Mouse (Mus musculus) intestine, embryonic 14.5 days (tissue): ENCODE data around the gene Bnip2. TPM values are rescaled to one million over a fixed set of nuclear protein-coding genes. Genes with fewer than 3 reads are reported as not detected.

Experiments used
- ATAC-seq: fragments of 200-750 bp; cut with Nextera tagmentation; replicated peaks from 2 replicates; pipeline ENCODE4 v1.8.0; 2017; ENCODE audit warnings: low read depth, moderate number of reproducible peaks, moderate TSS enrichment, moderate library complexity; ENCODE audit not compliant: low FRiP score, low TSS enrichment
- DNase-seq: peaks from one replicate; pipeline ENCODE4 v3.0.0-alpha.2; 2018; ENCODE audit warnings: low spot score
- H3K27ac ChIP-seq: fragments of 300-500 bp; sonication (generic); 2 replicates; pipeline ENCODE4 v1.5.1; 2014; ENCODE audit warnings: low read depth, mild to moderate bottlenecking, control low read depth
- H3K27me3 ChIP-seq: fragments of 300-500 bp; sonication (generic); replicated peaks from 2 replicates; pipeline ENCODE4 v1.6.1; 2014; ENCODE audit warnings: low read length, control low read depth; ENCODE audit not compliant: control insufficient read depth, insufficient read depth
- H3K36me3 ChIP-seq: fragments of 300-500 bp; sonication (generic); 2 replicates; pipeline ENCODE4 v1.6.1; 2014; ENCODE audit warnings: low read length, control low read depth; ENCODE audit not compliant: control insufficient read depth, insufficient read depth
- H3K4me1 ChIP-seq: fragments of 300-500 bp; sonication (generic); replicated peaks from 2 replicates; pipeline ENCODE4 v1.6.1; 2014; ENCODE audit warnings: low read length, control low read depth, mixed read lengths; ENCODE audit not compliant: control insufficient read depth, insufficient read depth
- H3K4me2 ChIP-seq: fragments of 300-500 bp; sonication (generic); 2 replicates; pipeline ENCODE4 v1.6.1; 2014; ENCODE audit warnings: low read length
- H3K4me3 ChIP-seq: fragments of 300-500 bp; sonication (generic); 2 replicates; pipeline ENCODE4 v1.5.1; 2014; ENCODE audit warnings: low read depth, low read length, control low read depth, mixed read lengths
- H3K9ac ChIP-seq: fragments of 300-500 bp; sonication (generic); 2 replicates; pipeline ENCODE4 v1.6.1; 2014; ENCODE audit warnings: mild to moderate bottlenecking, low read length
- H3K9me3 ChIP-seq: fragments of 300-500 bp; sonication (generic); 2 replicates; pipeline ENCODE4 v1.6.1; 2016; ENCODE audit warnings: low read length, control low read depth; ENCODE audit not compliant: control insufficient read depth
- WGBS: fragments of 180-500 bp; shearing (Covaris S2); extraction: QIAGEN DNeasy Blood & Tissue Kit; methylation state at CpG from one replicate; pipeline ENCODE4 v1.1.7; 2014; 5-methylcytosine and 5-hydroxymethylcytosine counted together
- polyA plus RNA-seq: library from polyadenylated mRNA; unstranded; fragments of >200 nt; fragmentation: Nextera tagmentation; extraction: Ambion mirVana; gene quantifications from 2 replicates; pipeline ENCODE4 v1.2.1, GENCODE M21; 2014

Gene Bnip2
- polyA plus RNA-seq, 1 experiment from 2014 or later = 83.7 TPM

GRCm38 (mm10) chr9:70036646-70037045 is 47.4 kb downstream of the Bnip2 start:
- ATAC-seq (no peak), DNase-seq (no peak)
- WGBS = 60% methylated on average over 4 of the region's 4 CpGs
- H3K27ac ChIP-seq = no peak overlapping the region
- no peak overlapping the region for H3K4me3 ChIP-seq
- H3K4me2 ChIP-seq = no peak overlapping the region
- no peaks in the 10 kb centered on the region for H3K36me3 ChIP-seq
- no peaks in the 10 kb centered on the region for H3K27me3 ChIP-seq
- no peaks in the 10 kb centered on the region for H3K9me3 ChIP-seq
- H3K4me1 ChIP-seq = no peaks in the 10 kb centered on the region
- H3K9ac ChIP-seq = no peak overlapping the region

- Histone ChIP-seq H3K4me3 (no peak within 1 kb of the TSS), H3K9me3 (no peaks in the 10 kb centered on the region), H3K4me2 (no peak within 1 kb of the TSS), H3K27ac (no peak within 1 kb of the TSS), H3K9ac (no peak within 1 kb of the TSS), H3K36me3 (no peaks in the 10 kb centered on the region), H3K4me1 (no peaks in the 10 kb centered on the region), H3K27me3 (no peaks in the 10 kb centered on the region)
- 77% methylated on average over 7 of the region's 7 CpGs for WGBS
- no peak for DNase-seq
- ATAC-seq = no peak
Measured at GRCm38 (mm10) chr9:70037988-70038387, 48.7 kb downstream of the Bnip2 start, which contains the start of gene Gcnt3. Gcnt3 (minus strand) TSS chr9:70038088.

GRCm38 (mm10) chr9:70039597-70040385 is 50.5 kb downstream of the Bnip2 start:
- H3K9me3 ChIP-seq = no peaks in the 10 kb centered on the region

GRCm38 (mm10) chr9:70040570-70040969 is 51.3 kb downstream of the Bnip2 start:
- Histone ChIP-seq H3K27ac (no peak overlapping the region), H3K4me3 (no peak overlapping the region), H3K4me1 (0 out of 2 replicates have a peak, but pooled peaks cover 4% of the 10 kb centered on the region), H3K36me3 (no peaks in the 10 kb centered on the region), H3K27me3 (no peaks in the 10 kb centered on the region), H3K9me3 (no peaks in the 10 kb centered on the region), H3K4me2 (no peak overlapping the region), H3K9ac (no peak overlapping the region)
- DNase-seq = no peak
- ATAC-seq = no peak
- WGBS = 84% methylated on average over 11 of the region's 11 CpGs

More at GRCm38 (mm10) chr9:70039597-70040385, 50.5 kb downstream of the Bnip2 start:
- Histone ChIP-seq H3K4me2 (no peak overlapping the region), H3K27ac (no peak overlapping the region), H3K4me3 (no peak overlapping the region), H3K27me3 (no peaks in the 10 kb centered on the region), H3K9ac (no peak overlapping the region), H3K4me1 (0 out of 2 replicates have a peak, but pooled peaks cover 2% of the 10 kb centered on the region), H3K36me3 (no peaks in the 10 kb centered on the region)
- WGBS = 69% methylated on average over 6 of the region's 6 CpGs
- ATAC-seq (no peak; the same call in 1 of the 2 replicates), DNase-seq (no peak)

- no peaks in the 10 kb centered on the region for H3K27me3 ChIP-seq
- DNase-seq (no peak), ATAC-seq (no peak)
- no peaks in the 10 kb centered on the region for H3K9me3 ChIP-seq
- H3K36me3 ChIP-seq = no peaks in the 10 kb centered on the region
- WGBS = 90% methylated on average over 4 of the region's 4 CpGs
- H3K4me3 ChIP-seq = no peak overlapping the region
- H3K9ac ChIP-seq = no peak overlapping the region
- no peak overlapping the region for H3K27ac ChIP-seq
- no peak overlapping the region for H3K4me2 ChIP-seq
- 0 out of 2 replicates have a peak, but pooled peaks cover 4% of the 10 kb centered on the region for H3K4me1 ChIP-seq
Measured at GRCm38 (mm10) chr9:70042137-70042536, 52.9 kb downstream of the Bnip2 start.

GRCm38 (mm10) chr9:70042935-70043334 is 53.7 kb downstream of the Bnip2 start:
- ATAC-seq = no peak
- H3K9ac ChIP-seq = no peak overlapping the region
- DNase-seq = no peak
- peaks cover 4% of the 10 kb centered on the region; the same call in 1 of the 2 replicates for H3K4me1 ChIP-seq
- H3K27ac ChIP-seq = no peak overlapping the region
- no peak overlapping the region for H3K4me3 ChIP-seq
- H3K4me2 ChIP-seq = no peak overlapping the region
- H3K9me3 ChIP-seq = no peaks in the 10 kb centered on the region
- no peaks in the 10 kb centered on the region for H3K36me3 ChIP-seq
- H3K27me3 ChIP-seq = no peaks in the 10 kb centered on the region
- WGBS = 82% methylated on average over 1 of the region's 1 CpGs

- Histone ChIP-seq H3K4me1 (peaks cover 16% of the 10 kb centered on the region), H3K27ac (no peak overlapping the region)
- 57% methylated on average over 2 of the region's 2 CpGs for WGBS
Measured at GRCm38 (mm10) chr9:70044865-70045264, 55.6 kb downstream of the Bnip2 start.

GRCm38 (mm10) chr9:70046255-70046654 is 57.0 kb downstream of the Bnip2 start:
- Histone ChIP-seq H3K9ac (no peak overlapping the region), H3K4me3 (no peak overlapping the region), H3K27ac (no peak overlapping the region), H3K4me1 (peaks cover 21% of the 10 kb centered on the region), H3K36me3 (no peaks in the 10 kb centered on the region), H3K27me3 (no peaks in the 10 kb centered on the region), H3K4me2 (no peak overlapping the region), H3K9me3 (no peaks in the 10 kb centered on the region)
- no peak for DNase-seq
- WGBS = 68% methylated on average over 6 of the region's 6 CpGs
- ATAC-seq = no peak

More at GRCm38 (mm10) chr9:70044865-70045264, 55.6 kb downstream of the Bnip2 start:
- DNase-seq = no peak
- ATAC-seq = no peak
- H3K9ac ChIP-seq = no peak overlapping the region
- H3K4me3 ChIP-seq = no peak overlapping the region
- H3K4me2 ChIP-seq = no peak overlapping the region
- no peaks in the 10 kb centered on the region for H3K27me3 ChIP-seq
- H3K9me3 ChIP-seq = no peaks in the 10 kb centered on the region
- H3K36me3 ChIP-seq = no peaks in the 10 kb centered on the region
